Mouse (Mus musculus): ENCODE data around the gene Rel. TPM values are rescaled to one million over a fixed set of nuclear protein-coding genes. Genes with fewer than 3 reads are reported as not detected.

The Rel gene
- total and polyA plus RNA-seq, 2 experiments from 2014 or later: 2.2 to 4.1 TPM

GRCm38 (mm10) chr11:23712299-23712698 is 58.5 kb downstream of the Rel start:
- Histone ChIP-seq H3K27ac (ENCODE audit: low read depth) (no peak overlapping the region), H3K27me3 (ENCODE audit: control insufficient read depth, insufficient read depth, low read length) (no peaks in the 10 kb centered on the region), H3K36me3 (replicated peaks; ENCODE audit: control insufficient read depth, insufficient read depth, low read length) (peaks cover 85% of the 10 kb centered on the region), H3K9me3 (replicated peaks; ENCODE audit: control insufficient read depth, low read length) (no peaks in the 10 kb centered on the region), H3K4me2 (ENCODE audit: low read depth, low read length) (no peak overlapping the region), H3K4me3 (ENCODE audit: low read depth, low read length) (no peak overlapping the region), H3K9ac (replicated peaks; ENCODE audit: low read depth, low read length) (no peak overlapping the region), H3K4me1 (ENCODE audit: control insufficient read depth, insufficient read depth) (no peaks in the 10 kb centered on the region)
- whole genome bisulfite sequencing: 91% methylated on average over 3 of the region's 3 CpGs
- DNase-seq (ENCODE audit: low spot score) (no peak), ATAC-seq (ENCODE audit: insufficient read depth, low read depth) (no peak)
- TF ChIP-seq EP300 (IDR thresholded peaks at IDR 0.05; ENCODE audit: low read depth) (no peak), CTCF (IDR thresholded peaks at IDR 0.05; ENCODE audit: low read depth) (no peak)

- ATAC-seq (ENCODE audit: insufficient read depth, low read depth) (no peak), DNase-seq (ENCODE audit: low spot score) (no peak)
- TF ChIP-seq EP300 (IDR thresholded peaks at IDR 0.05; ENCODE audit: low read depth) (no peak), CTCF (IDR thresholded peaks at IDR 0.05; ENCODE audit: low read depth) (no peak)
- H3K4me3 ChIP-seq (ENCODE audit: low read depth, low read length): no peak overlapping the region
- no peaks in the 10 kb centered on the region for H3K9me3 ChIP-seq (replicated peaks; ENCODE audit: control insufficient read depth, low read length)
- peaks cover 45% of the 10 kb centered on the region for H3K36me3 ChIP-seq (replicated peaks; ENCODE audit: control insufficient read depth, insufficient read depth, low read length)
- H3K9ac ChIP-seq (replicated peaks; ENCODE audit: low read depth, low read length): no peak overlapping the region
- no peak overlapping the region for H3K27ac ChIP-seq (ENCODE audit: low read depth)
- H3K4me2 ChIP-seq (ENCODE audit: low read depth, low read length): no peak overlapping the region
- no peaks in the 10 kb centered on the region for H3K27me3 ChIP-seq (ENCODE audit: control insufficient read depth, insufficient read depth, low read length)
- WGBS: 85% methylated on average over 7 of the region's 7 CpGs
- H3K4me1 ChIP-seq (ENCODE audit: control insufficient read depth, insufficient read depth): no peaks in the 10 kb centered on the region
Measured at GRCm38 (mm10) chr11:23704604-23705294, 66.0 kb downstream of the Rel start.

GRCm38 (mm10) chr11:23701831-23702230 is 68.9 kb downstream of the Rel start:
- no peak for TF ChIP-seq CTCF (IDR thresholded peaks at IDR 0.05; ENCODE audit: low read depth)
- no peak for TF ChIP-seq EP300 (IDR thresholded peaks at IDR 0.05; ENCODE audit: low read depth)
- no peak for ATAC-seq (ENCODE audit: insufficient read depth, low read depth)
- H3K9me3 ChIP-seq (replicated peaks; ENCODE audit: control insufficient read depth, low read length): no peaks in the 10 kb centered on the region
- no peak overlapping the region for H3K4me2 ChIP-seq (ENCODE audit: low read depth, low read length)
- no peaks in the 10 kb centered on the region for H3K27me3 ChIP-seq (ENCODE audit: control insufficient read depth, insufficient read depth, low read length)
- no peak overlapping the region for H3K4me3 ChIP-seq (ENCODE audit: low read depth, low read length)
- H3K9ac ChIP-seq (replicated peaks; ENCODE audit: low read depth, low read length): no peak overlapping the region
- H3K4me1 ChIP-seq (ENCODE audit: control insufficient read depth, insufficient read depth): no peaks in the 10 kb centered on the region
- DNase-seq (ENCODE audit: low spot score): no peak
- 96% methylated on average over 3 of the region's 3 CpGs for WGBS
- peaks cover 24% of the 10 kb centered on the region for H3K36me3 ChIP-seq (replicated peaks; ENCODE audit: control insufficient read depth, insufficient read depth, low read length)
- no peak overlapping the region for H3K27ac ChIP-seq (ENCODE audit: low read depth)

GRCm38 (mm10) chr11:23699414-23700095 is 71.2 kb downstream of the Rel start:
- no peak overlapping the region for H3K4me3 ChIP-seq (ENCODE audit: low read depth, low read length)
- WGBS: 79% methylated on average over 3 of the region's 3 CpGs
- H3K4me1 ChIP-seq (ENCODE audit: control insufficient read depth, insufficient read depth): no peaks in the 10 kb centered on the region
- ATAC-seq (ENCODE audit: insufficient read depth, low read depth): no peak
- H3K9ac ChIP-seq (replicated peaks; ENCODE audit: low read depth, low read length): no peak overlapping the region
- no peaks in the 10 kb centered on the region for H3K27me3 ChIP-seq (ENCODE audit: control insufficient read depth, insufficient read depth, low read length)
- no peak overlapping the region for H3K27ac ChIP-seq (ENCODE audit: low read depth)
- DNase-seq (ENCODE audit: low spot score): no peak
- no peak for TF ChIP-seq EP300 (IDR thresholded peaks at IDR 0.05; ENCODE audit: low read depth)
- no peak for TF ChIP-seq CTCF (IDR thresholded peaks at IDR 0.05; ENCODE audit: low read depth)
- peaks cover 14% of the 10 kb centered on the region for H3K36me3 ChIP-seq (replicated peaks; ENCODE audit: control insufficient read depth, insufficient read depth, low read length)
- H3K9me3 ChIP-seq (replicated peaks; ENCODE audit: control insufficient read depth, low read length): no peaks in the 10 kb centered on the region
- H3K4me2 ChIP-seq (ENCODE audit: low read depth, low read length): no peak overlapping the region

GRCm38 (mm10) chr11:23698526-23698925 is 72.2 kb downstream of the Rel start:
- peaks cover 10% of the 10 kb centered on the region; the same call in 1 of the 2 replicates for H3K36me3 ChIP-seq (replicated peaks; ENCODE audit: control insufficient read depth, insufficient read depth, low read length)
- DNase-seq (ENCODE audit: low spot score) (no peak), ATAC-seq (ENCODE audit: insufficient read depth, low read depth) (no peak)
- 59% methylated on average over 2 of the region's 2 CpGs for WGBS
- H3K9me3 ChIP-seq (replicated peaks; ENCODE audit: control insufficient read depth, low read length): no peaks in the 10 kb centered on the region
- TF ChIP-seq CTCF (IDR thresholded peaks at IDR 0.05; ENCODE audit: low read depth) (no peak), EP300 (IDR thresholded peaks at IDR 0.05; ENCODE audit: low read depth) (no peak)
- H3K27ac ChIP-seq (ENCODE audit: low read depth): no peak overlapping the region
- H3K9ac ChIP-seq (replicated peaks; ENCODE audit: low read depth, low read length): no peak overlapping the region
- no peak overlapping the region for H3K4me3 ChIP-seq (ENCODE audit: low read depth, low read length)
- H3K4me2 ChIP-seq (ENCODE audit: low read depth, low read length): no peak overlapping the region
- no peaks in the 10 kb centered on the region for H3K4me1 ChIP-seq (ENCODE audit: control insufficient read depth, insufficient read depth)
- no peaks in the 10 kb centered on the region for H3K27me3 ChIP-seq (ENCODE audit: control insufficient read depth, insufficient read depth, low read length)
